Mouse (Mus musculus) limb, embryonic 12.5 days (tissue): ENCODE measurements around the gene Yod1. TPM values are rescaled to one million over a fixed set of nuclear protein-coding genes. Genes with fewer than 3 reads are reported as not detected.

Experiments
- ATAC-seq: fragments of 200-750 bp; cut with Nextera tagmentation; 2 replicates; pipeline ENCODE4 v1.8.0; 2017; ENCODE audit warnings: low read depth, moderate TSS enrichment; ENCODE audit not compliant: insufficient number of reproducible peaks, insufficient read depth, low FRiP score, low TSS enrichment
- H3K27ac ChIP-seq: fragments of 300-500 bp; sonication (generic); 2 replicates; pipeline ENCODE4 v1.5.1; 2016; ENCODE audit warnings: mild to moderate bottlenecking, moderate library complexity
- H3K27me3 ChIP-seq: fragments of 300-500 bp; sonication (generic); 2 replicates; pipeline ENCODE4 v1.6.1; 2016; ENCODE audit warnings: mild to moderate bottlenecking, moderate library complexity
- H3K36me3 ChIP-seq: fragments of 300-500 bp; sonication (generic); 2 replicates; pipeline ENCODE4 v1.6.1; 2016; ENCODE audit warnings: mild to moderate bottlenecking, moderate library complexity
- H3K4me1 ChIP-seq: fragments of 300-500 bp; sonication (generic); replicated peaks from 2 replicates; pipeline ENCODE4 v1.6.1; 2016
- H3K4me2 ChIP-seq: fragments of 300-500 bp; sonication (generic); 2 replicates; pipeline ENCODE4 v1.6.1; 2016; ENCODE audit warnings: mild to moderate bottlenecking, moderate library complexity
- H3K4me3 ChIP-seq: fragments of 300-500 bp; sonication (generic); replicated peaks from 2 replicates; pipeline ENCODE4 v1.5.1; 2016; ENCODE audit warnings: mild to moderate bottlenecking
- H3K9ac ChIP-seq: fragments of 300-500 bp; sonication (generic); replicated peaks from 2 replicates; pipeline ENCODE4 v1.6.1; 2016; ENCODE audit warnings: mild to moderate bottlenecking, moderate library complexity
- H3K9me3 ChIP-seq: fragments of 300-500 bp; sonication (generic); 2 replicates; pipeline ENCODE4 v1.6.1; 2016; ENCODE audit warnings: mild to moderate bottlenecking, moderate library complexity
- WGBS: fragments of 180-500 bp; shearing (Covaris S2); methylation state at CpG from one replicate; pipeline ENCODE4 v1.1.7; 2016; 5-methylcytosine and 5-hydroxymethylcytosine counted together
- polyA plus RNA-seq: library from polyadenylated mRNA; unstranded; fragments of >200 nt; fragmentation: Nextera tagmentation; extraction: Ambion mirVana; gene quantifications from 2 replicates; pipeline ENCODE4 v1.2.1, GENCODE M21; 2016

The Yod1 gene
- polyA plus RNA-seq, 1 experiment from 2014 or later: 12.1 TPM

DNA sequence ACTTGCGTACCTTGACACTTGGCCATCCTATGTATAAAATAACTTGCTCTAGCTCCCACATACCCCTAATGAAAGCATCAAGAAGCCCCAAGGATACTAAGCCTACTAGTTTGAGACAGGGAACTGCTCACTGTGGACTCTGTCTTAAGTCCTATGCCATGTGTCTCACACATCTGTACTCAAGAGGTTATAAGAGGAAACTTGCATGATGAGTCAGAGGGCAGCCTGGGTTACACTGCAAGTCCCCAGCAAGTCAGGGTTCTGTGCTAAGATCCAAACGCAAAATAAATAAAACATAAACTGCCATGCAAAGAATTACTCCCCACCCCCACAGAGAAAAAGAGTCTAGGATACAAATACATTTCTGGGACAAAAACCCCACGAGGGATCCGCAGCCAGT, 3.1 kb upstream of the Yod1 start:
- Histone ChIP-seq H3K9ac (no peak overlapping the region), H3K4me2 (no peak overlapping the region), H3K27me3 (peaks cover 10% of the 10 kb centered on the region; the same call in 1 of the 2 replicates), H3K4me1 (peaks cover 8% of the 10 kb centered on the region), H3K27ac (no peak overlapping the region), H3K9me3 (no peaks in the 10 kb centered on the region), H3K4me3 (no peak overlapping the region), H3K36me3 (peaks cover 4% of the 10 kb centered on the region; the same call in 1 of the 2 replicates)
- WGBS: 81% methylated on average over 4 of the region's 4 CpGs
- no peak for ATAC-seq

- peak within 1 kb of the TSS; percentile 89 for H3K4me3 ChIP-seq
- H3K9me3 ChIP-seq: no peaks in the 10 kb centered on the region
- H3K27me3 ChIP-seq: peaks cover 10% of the 10 kb centered on the region; the same call in 1 of the 2 replicates
- ATAC-seq: peak; percentile 95
- H3K9ac ChIP-seq: peak within 1 kb of the TSS; percentile 90
- WGBS: under 1% methylated on average over 38 of the region's 38 CpGs
- H3K36me3 ChIP-seq: peaks cover 9% of the 10 kb centered on the region
- peak within 1 kb of the TSS; percentile 36; the same call in 1 of the 2 replicates for H3K27ac ChIP-seq
- H3K4me1 ChIP-seq: peaks cover 8% of the 10 kb centered on the region
- H3K4me2 ChIP-seq: peak within 1 kb of the TSS; percentile 91
These were observed 1.4 kb upstream of the Yod1 start, which contains the start of gene Gm29427 for GRCm38 (mm10) chr1:130715561-130716217. TSS of gene Gm29427 (minus strand) at chr1:130715799.

DNA sequence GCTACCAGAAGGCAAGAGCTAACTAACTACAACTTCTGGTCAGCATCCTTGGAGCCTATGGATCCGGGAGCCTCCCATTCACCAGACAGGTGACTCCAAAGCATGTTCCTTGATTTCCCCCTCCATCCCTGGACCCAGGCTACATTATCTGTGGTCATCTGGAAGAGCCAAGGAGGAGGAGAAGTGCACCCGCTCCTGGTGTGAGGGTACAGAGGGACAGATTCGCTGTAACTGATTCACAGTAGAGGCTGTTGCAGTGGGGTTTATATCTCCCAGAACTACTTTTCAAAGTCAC, 962 bp upstream of the Yod1 start:
- WGBS: 4% methylated on average over 3 of the region's 3 CpGs
- Histone ChIP-seq H3K9me3 (no peaks in the 10 kb centered on the region), H3K36me3 (peaks cover 9% of the 10 kb centered on the region), H3K27ac (peak overlapping the region; percentile 36; the same call in 1 of the 2 replicates), H3K4me1 (peaks cover 8% of the 10 kb centered on the region), H3K4me3 (peak overlapping the region; percentile 89), H3K9ac (peak overlapping the region; percentile 90), H3K27me3 (peaks cover 10% of the 10 kb centered on the region; the same call in 1 of the 2 replicates), H3K4me2 (peak overlapping the region; percentile 91)
- ATAC-seq: peak; percentile 7; the same call in 1 of the 2 replicates

DNA sequence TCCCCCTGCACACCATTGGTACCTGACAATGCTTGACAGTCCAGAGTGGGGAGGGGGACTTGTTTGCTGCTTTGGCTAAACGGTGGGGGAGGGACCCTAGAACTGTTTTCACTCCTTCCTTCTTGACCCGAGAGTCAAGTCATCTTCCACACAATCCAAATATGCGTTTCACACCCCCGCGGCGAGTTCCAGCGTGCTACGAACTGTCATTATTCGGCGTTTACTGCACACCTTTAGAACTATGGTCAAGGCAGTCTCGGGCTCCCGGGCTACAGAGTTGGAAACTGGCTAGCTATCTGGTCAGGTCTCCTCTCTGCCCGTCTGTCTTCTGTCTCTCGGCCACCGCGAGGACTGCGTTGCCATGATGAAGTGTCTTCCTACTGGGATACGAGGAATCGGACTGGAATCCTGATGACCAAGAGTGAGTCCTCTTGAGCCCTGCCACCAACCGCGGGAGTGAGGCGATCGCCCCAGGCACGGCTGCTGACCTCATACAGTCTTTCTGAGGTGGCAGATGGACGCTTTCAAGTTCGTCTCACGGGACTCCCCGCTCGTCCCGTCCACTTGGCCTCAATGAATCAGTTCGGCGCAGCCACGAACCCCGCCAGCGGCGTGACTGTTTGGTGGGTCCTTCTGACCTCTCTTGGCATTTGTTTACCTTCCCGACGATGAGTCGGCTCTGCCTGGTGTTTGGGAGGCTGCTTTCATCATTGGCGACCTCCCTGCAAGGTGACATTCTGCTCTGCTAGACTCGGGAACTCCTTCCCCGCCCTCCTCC, 425 bp upstream of the Yod1 start:
- H3K4me1 ChIP-seq: peaks cover 8% of the 10 kb centered on the region
- peaks cover 9% of the 10 kb centered on the region for H3K36me3 ChIP-seq
- ATAC-seq: 0 out of 2 replicates have a peak, but pooled peaks have one; percentile 3
- H3K27ac ChIP-seq: peak overlapping the region; percentile 73; the same call in 1 of the 2 replicates
- no peaks in the 10 kb centered on the region for H3K9me3 ChIP-seq
- under 1% methylated on average over 42 of the region's 42 CpGs for WGBS
- H3K27me3 ChIP-seq: peaks cover 10% of the 10 kb centered on the region; the same call in 1 of the 2 replicates
- H3K4me2 ChIP-seq: peak overlapping the region; percentile 91
- peak overlapping the region; percentile 89 for H3K4me3 ChIP-seq
- H3K9ac ChIP-seq: peak overlapping the region; percentile 90

DNA sequence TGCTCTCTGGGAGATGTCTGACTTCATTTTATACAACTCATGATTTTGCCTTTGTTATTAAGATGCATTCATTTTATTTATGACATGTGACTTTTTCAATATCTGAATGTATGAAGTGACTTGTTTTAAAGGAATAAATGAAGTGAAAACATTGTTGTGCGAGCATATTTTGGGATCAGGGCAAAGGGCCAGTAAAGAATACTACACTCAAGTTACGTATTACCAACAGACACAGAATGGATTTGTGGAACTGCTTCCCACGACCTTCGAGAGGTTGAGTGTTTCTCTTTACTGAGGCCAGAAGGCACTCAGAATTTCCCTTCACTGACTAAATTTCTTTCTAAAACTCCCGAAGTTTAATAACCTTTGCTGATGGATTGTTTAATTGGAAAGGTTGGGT, 7.1 kb downstream of the Yod1 start:
- H3K4me3 ChIP-seq: no peak overlapping the region
- no peak overlapping the region for H3K27ac ChIP-seq
- H3K4me2 ChIP-seq: no peak overlapping the region
- no peaks in the 10 kb centered on the region for H3K9me3 ChIP-seq
- no peak for ATAC-seq
- H3K4me1 ChIP-seq: no peaks in the 10 kb centered on the region
- H3K36me3 ChIP-seq: peaks cover 9% of the 10 kb centered on the region
- WGBS: 93% methylated on average over 5 of the region's 5 CpGs
- H3K27me3 ChIP-seq: no peaks in the 10 kb centered on the region
- H3K9ac ChIP-seq: no peak overlapping the region

- H3K4me1 ChIP-seq: no peaks in the 10 kb centered on the region
- H3K27me3 ChIP-seq: no peaks in the 10 kb centered on the region
- ATAC-seq: no peak
- no peak overlapping the region for H3K4me3 ChIP-seq
- peaks cover 6% of the 10 kb centered on the region; the same call in 1 of the 2 replicates for H3K36me3 ChIP-seq
- WGBS: 88% methylated on average over 2 of the region's 2 CpGs
- no peak overlapping the region for H3K4me2 ChIP-seq
- H3K27ac ChIP-seq: no peak overlapping the region
- H3K9me3 ChIP-seq: no peaks in the 10 kb centered on the region
- H3K9ac ChIP-seq: no peak overlapping the region
These were observed 9.3 kb downstream of the Yod1 start for GRCm38 (mm10) chr1:130726396-130726795.

DNA sequence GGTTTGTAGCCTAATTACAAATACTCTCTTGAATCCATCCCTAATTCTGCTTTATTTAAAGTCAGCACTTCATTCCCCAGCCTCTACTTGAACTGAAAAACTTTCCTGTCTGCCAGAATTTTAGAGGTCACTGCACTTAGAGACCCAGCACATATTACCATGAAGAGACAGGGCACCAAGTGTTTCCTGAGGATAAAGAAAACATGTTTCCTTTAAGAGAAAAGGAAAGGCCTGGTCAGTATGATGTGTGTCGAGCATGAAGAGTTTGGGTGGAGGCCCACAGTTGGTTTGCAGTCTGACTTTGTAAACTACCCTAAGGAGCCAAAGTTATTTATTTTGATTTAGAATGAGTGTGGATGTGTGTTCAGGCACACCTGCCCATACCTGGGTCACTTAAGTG, 10.9 kb downstream of the Yod1 start:
- 85% methylated on average over 1 of the region's 1 CpGs for WGBS
- Histone ChIP-seq H3K4me1 (peaks cover 3% of the 10 kb centered on the region; the same call in 1 of the 2 replicates), H3K4me2 (no peak overlapping the region), H3K9ac (no peak overlapping the region), H3K27me3 (no peaks in the 10 kb centered on the region), H3K4me3 (no peak overlapping the region), H3K36me3 (peaks cover 5% of the 10 kb centered on the region; the same call in 1 of the 2 replicates), H3K27ac (no peak overlapping the region), H3K9me3 (no peaks in the 10 kb centered on the region)
- ATAC-seq: no peak

DNA sequence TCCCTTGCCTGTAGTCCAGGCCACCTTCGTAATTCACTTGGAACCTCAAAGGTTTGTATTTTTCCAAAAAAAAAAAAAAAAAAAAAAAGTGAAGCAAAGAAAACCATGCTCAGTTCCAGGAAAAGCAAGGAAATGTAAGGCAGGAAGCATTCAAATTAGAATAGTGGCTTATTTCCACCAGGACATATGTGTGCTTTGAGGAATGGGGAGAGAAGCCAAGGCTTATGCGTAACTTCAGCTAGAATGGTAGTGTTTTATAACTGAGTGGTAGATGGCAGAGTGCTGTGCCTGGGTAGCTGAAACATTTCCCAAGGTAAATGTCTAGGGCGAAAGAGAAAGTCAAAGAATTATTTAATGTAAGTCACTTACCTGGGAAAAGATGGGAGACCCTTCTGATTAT, 11.6 kb downstream of the Yod1 start:
- Histone ChIP-seq H3K9ac (no peak overlapping the region), H3K27me3 (no peaks in the 10 kb centered on the region), H3K9me3 (no peaks in the 10 kb centered on the region), H3K27ac (no peak overlapping the region), H3K4me2 (no peak overlapping the region), H3K36me3 (no peaks in the 10 kb centered on the region; the same call in 1 of the 2 replicates), H3K4me1 (peaks cover 3% of the 10 kb centered on the region; the same call in 1 of the 2 replicates), H3K4me3 (no peak overlapping the region)
- ATAC-seq: no peak
- WGBS: 92% methylated on average over 3 of the region's 3 CpGs

DNA sequence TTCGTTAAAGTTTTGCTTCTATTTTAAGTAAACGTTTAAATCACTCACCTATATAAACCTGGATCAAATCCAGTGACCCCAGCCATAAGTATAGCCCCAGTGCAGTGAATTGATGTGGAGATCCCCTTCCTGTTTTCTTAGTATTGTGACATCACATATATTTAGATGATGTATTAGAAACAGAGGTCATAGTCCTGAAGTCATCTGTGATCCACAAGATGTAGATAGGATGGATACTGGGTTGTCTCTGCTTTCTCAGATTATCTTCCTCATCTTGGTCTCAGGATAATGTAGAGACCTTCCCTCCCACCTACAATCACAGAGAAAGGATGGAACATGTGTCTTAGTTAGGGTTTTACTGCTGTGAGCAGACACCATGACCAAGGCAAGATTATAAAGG, 12.0 kb downstream of the Yod1 start, which contains the start of gene Pfkfb2:
TSS of gene Pfkfb2 (minus strand) at position 101 of the 400 bp plus-strand sequence.
- no peak for ATAC-seq

GRCm38 (mm10) chr1:130731741-130732337, 14.7 kb downstream of the Yod1 start, which contains the start of gene AA986860:
TSS of gene AA986860 (plus strand) at chr1:130731976.
- H3K4me2 ChIP-seq: peak within 1 kb of the TSS; percentile 37
- H3K27me3 ChIP-seq: no peaks in the 10 kb centered on the region
- WGBS: 7% methylated on average over 10 of the region's 10 CpGs
- H3K9me3 ChIP-seq: no peaks in the 10 kb centered on the region
- H3K36me3 ChIP-seq: no peaks in the 10 kb centered on the region
- peak; percentile 71; the same call in 1 of the 2 replicates for ATAC-seq
- no peak within 1 kb of the TSS; the same call in 1 of the 2 replicates for H3K9ac ChIP-seq
- no peak within 1 kb of the TSS for H3K27ac ChIP-seq
- H3K4me1 ChIP-seq: peaks cover 3% of the 10 kb centered on the region; the same call in 1 of the 2 replicates
- 0 out of 2 replicates have a peak within 1 kb of the TSS, but pooled peaks have one; percentile 7 for H3K4me3 ChIP-seq

More for the DNA sequence above, 12.0 kb downstream of the Yod1 start, which contains the start of gene Pfkfb2:
- Histone ChIP-seq H3K9me3 (no peaks in the 10 kb centered on the region), H3K4me3 (no peak within 1 kb of the TSS), H3K36me3 (no peaks in the 10 kb centered on the region; the same call in 1 of the 2 replicates), H3K4me2 (no peak within 1 kb of the TSS), H3K27me3 (no peaks in the 10 kb centered on the region), H3K4me1 (peaks cover 3% of the 10 kb centered on the region; the same call in 1 of the 2 replicates), H3K9ac (no peak within 1 kb of the TSS), H3K27ac (no peak within 1 kb of the TSS)
- WGBS: 74% methylated on average over 2 of the region's 2 CpGs
